Mouse (Mus musculus) MEL (cell line): Measurements from ENCODE around the gene Pde4b. TPM values are rescaled to one million over a fixed set of nuclear protein-coding genes. Genes with fewer than 3 reads are reported as not detected.
A peak's percentile ranks its signal among the peaks of the same experiment; 100 is the strongest.

Experiments
- DNase-seq: peaks from one replicate; pipeline ENCODE4 v3.0.0; 2011; ENCODE audit warnings: low read depth, low spot score
- H3K27ac ChIP-seq: 2 replicates; pipeline ENCODE4 v1.5.1; 2012; ENCODE audit warnings: low read depth, mild to moderate bottlenecking, control low read depth, low read length, moderate library complexity; ENCODE audit not compliant: control insufficient read depth
- H3K27me3 ChIP-seq, 2 experiments: fragments of 150-350 bp in 1 of 2; sonication (generic) in 1 of 2; 2 replicates each; pipeline ENCODE4 v1.6.1; 2012; ENCODE audit warnings: low read length in 2 of 2, mild to moderate bottlenecking in 2 of 2, improper control_type of control experiment in 1 of 2, moderate library complexity in 1 of 2; ENCODE audit not compliant: insufficient read depth in 2 of 2, control insufficient read depth in 1 of 2
- H3K36me3 ChIP-seq, 2 experiments: 2 replicates each; pipeline ENCODE4 v1.6.1; 2012 to 2014; ENCODE audit warnings: low read length in 2 of 2, improper control_type of control experiment in 1 of 2, inconsistent platforms in 1 of 2, mild to moderate bottlenecking in 1 of 2; ENCODE audit not compliant: insufficient read depth in 2 of 2, control insufficient read depth in 1 of 2
- H3K4me1 ChIP-seq, 2 experiments: fragments of 150-350 bp in 1 of 2; sonication (generic) in 1 of 2; 2 replicates each; pipeline ENCODE4 v1.6.1; 2012; ENCODE audit warnings: low read length in 2 of 2, improper control_type of control experiment in 1 of 2, mild to moderate bottlenecking in 1 of 2; ENCODE audit not compliant: insufficient read depth in 2 of 2, control insufficient read depth in 1 of 2
- H3K4me3 ChIP-seq, 2 experiments: fragments of 150-350 bp in 1 of 2; sonication (generic) in 1 of 2; 2 replicates each; pipeline ENCODE4 v1.5.1; 2012; ENCODE audit warnings: low read depth in 2 of 2, low read length in 2 of 2, mild to moderate bottlenecking in 2 of 2, moderate library complexity in 2 of 2, control low read depth in 1 of 2, improper control_type of control experiment in 1 of 2; ENCODE audit not compliant: control insufficient read depth in 1 of 2, insufficient read depth in 1 of 2
- H3K79me2 ChIP-seq: 2 replicates; pipeline ENCODE4 v1.6.1; 2012; ENCODE audit warnings: mild to moderate bottlenecking, low read length, moderate library complexity; ENCODE audit not compliant: control insufficient read depth, poor library complexity, insufficient read depth
- H3K9ac ChIP-seq: 2 replicates; pipeline ENCODE4 v1.6.1; 2012; ENCODE audit warnings: low read depth, mild to moderate bottlenecking, control low read depth, low read length, moderate library complexity; ENCODE audit not compliant: control insufficient read depth, poor library complexity, severe bottlenecking
- H3K9me3 ChIP-seq: fragments of 150-350 bp; sonication (generic); replicated peaks from 2 replicates; pipeline ENCODE4 v1.6.1; 2012; ENCODE audit warnings: mild to moderate bottlenecking, low read length, improper control_type of control experiment, moderate library complexity; ENCODE audit not compliant: insufficient read depth
- BHLHE40 ChIP-seq: IDR thresholded peaks from 2 replicates; pipeline ENCODE4 v1.6.1; 2012; ENCODE audit warnings: low read depth, mild to moderate bottlenecking, inconsistent platforms, low read length, improper control_type of control experiment, borderline replicate concordance
- E2F4 ChIP-seq: IDR thresholded peaks from 2 replicates; pipeline ENCODE4 v1.6.1; 2011; ENCODE audit warnings: low read depth, low read length, improper control_type of control experiment, borderline replicate concordance
- EP300 ChIP-seq, 2 experiments: IDR thresholded peaks; 2 replicates each; pipeline ENCODE4 v1.6.1; 2011; ENCODE audit warnings: improper control_type of control experiment in 2 of 2, low read length in 2 of 2, low read depth in 1 of 2, mild to moderate bottlenecking in 1 of 2
- ETS1 ChIP-seq: IDR thresholded peaks from 2 replicates; pipeline ENCODE4 v1.6.1; 2012; ENCODE audit warnings: low read depth, mild to moderate bottlenecking, inconsistent platforms, low read length, improper control_type of control experiment, moderate library complexity
- GABPA ChIP-seq: IDR thresholded peaks from 2 replicates; pipeline ENCODE4 v1.6.1; 2012; ENCODE audit warnings: low read depth, mild to moderate bottlenecking, inconsistent platforms, low read length, improper control_type of control experiment, moderate library complexity
- GATA1 ChIP-seq: IDR thresholded peaks from 2 replicates; pipeline ENCODE4 v1.6.1; 2011; ENCODE audit warnings: low read depth, low read length, improper control_type of control experiment
- HCFC1 ChIP-seq: IDR thresholded peaks from 2 replicates; pipeline ENCODE4 v1.6.1; 2012; ENCODE audit warnings: low read depth, mild to moderate bottlenecking, inconsistent platforms, low read length, improper control_type of control experiment, moderate library complexity
- KAT2A ChIP-seq: conservative IDR thresholded peaks from 2 replicates; pipeline ENCODE4 v1.6.1; 2012; ENCODE audit warnings: low read depth, low read length, improper control_type of control experiment, inconsistent platforms
- MAX ChIP-seq: IDR thresholded peaks from 2 replicates; pipeline ENCODE4 v1.6.1; 2011; ENCODE audit warnings: low read length, improper control_type of control experiment
- MEF2A ChIP-seq: IDR thresholded peaks from 2 replicates; pipeline ENCODE4 v1.6.1; 2014; ENCODE audit warnings: low read depth, mild to moderate bottlenecking, inconsistent platforms, low read length, improper control_type of control experiment; ENCODE audit not compliant: poor library complexity, insufficient replicate concordance, severe bottlenecking; ENCODE audit errors: extremely low read depth
- MXI1 ChIP-seq: IDR thresholded peaks from 2 replicates; pipeline ENCODE4 v1.6.1; 2011; ENCODE audit warnings: mild to moderate bottlenecking, low read depth, low read length, improper control_type of control experiment
- MYB ChIP-seq: IDR thresholded peaks from 2 replicates; pipeline ENCODE4 v1.6.1; 2011; ENCODE audit warnings: mild to moderate bottlenecking, low read depth, low read length, improper control_type of control experiment
- NELFE ChIP-seq: IDR thresholded peaks from 2 replicates; pipeline ENCODE4 v1.6.1; 2011; ENCODE audit warnings: low read depth, low read length, improper control_type of control experiment
- NRF1 ChIP-seq: IDR thresholded peaks from 2 replicates; pipeline ENCODE4 v1.6.1; 2014; ENCODE audit warnings: low read depth, mild to moderate bottlenecking, inconsistent platforms, low read length, improper control_type of control experiment, moderate library complexity; ENCODE audit not compliant: poor library complexity, insufficient read depth, severe bottlenecking
- POLR2A ChIP-seq, 2 experiments: IDR thresholded peaks; 2 replicates each; pipeline ENCODE4 v1.6.1; 2011 to 2012; ENCODE audit warnings: low read length in 2 of 2, mild to moderate bottlenecking in 2 of 2, control low read depth in 1 of 2, improper control_type of control experiment in 1 of 2, low read depth in 1 of 2, moderate library complexity in 1 of 2; ENCODE audit not compliant: control insufficient read depth in 1 of 2, insufficient read depth in 1 of 2, poor library complexity in 1 of 2
- POLR2AphosphoS2 ChIP-seq: IDR thresholded peaks from 2 replicates; pipeline ENCODE4 v1.6.1; 2011; ENCODE audit warnings: low read length, improper control_type of control experiment
- RCOR1 ChIP-seq: IDR thresholded peaks from 2 replicates; pipeline ENCODE4 v1.6.1; 2012; ENCODE audit warnings: low read depth, mild to moderate bottlenecking, inconsistent platforms, low read length, improper control_type of control experiment
- SMC3 ChIP-seq: IDR thresholded peaks from 2 replicates; pipeline ENCODE4 v1.6.1; 2011; ENCODE audit warnings: low read depth, low read length, improper control_type of control experiment
- TBP ChIP-seq: IDR thresholded peaks from 2 replicates; pipeline ENCODE4 v1.8.0; 2011; ENCODE audit warnings: low read depth, low read length, improper control_type of control experiment
- UBTF ChIP-seq: IDR thresholded peaks from 2 replicates; pipeline ENCODE4 v1.6.1; 2012; ENCODE audit warnings: low read depth, mild to moderate bottlenecking, inconsistent platforms, low read length, improper control_type of control experiment, moderate library complexity, borderline replicate concordance; ENCODE audit not compliant: insufficient read depth
- USF2 ChIP-seq, 2 experiments: IDR thresholded peaks; 2 replicates each; pipeline ENCODE4 v1.6.1; 2011 to 2012; ENCODE audit warnings: improper control_type of control experiment in 2 of 2, low read length in 2 of 2, borderline replicate concordance in 1 of 2, inconsistent platforms in 1 of 2, low read depth in 1 of 2, mild to moderate bottlenecking in 1 of 2; ENCODE audit not compliant: insufficient read depth in 1 of 2
- ZC3H11A ChIP-seq: IDR thresholded peaks from 2 replicates; pipeline ENCODE4 v1.6.1; 2012; ENCODE audit warnings: low read depth, mild to moderate bottlenecking, inconsistent platforms, low read length, improper control_type of control experiment
- ZMIZ1 ChIP-seq: IDR thresholded peaks from 2 replicates; pipeline ENCODE4 v1.6.1; 2012; ENCODE audit warnings: low read depth, mild to moderate bottlenecking, inconsistent platforms, low read length, improper control_type of control experiment, moderate library complexity
- ZNF384 ChIP-seq: IDR thresholded peaks from 2 replicates; pipeline ENCODE4 v1.6.1; 2012; ENCODE audit warnings: low read depth, mild to moderate bottlenecking, inconsistent platforms, low read length, improper control_type of control experiment
- polyA plus RNA-seq, 2 experiments: library from polyadenylated mRNA; stranded (reverse) in 1 of 2; unstranded in 1 of 2; fragments of >175 nt in 1 of 2; fragments of >200 nt in 1 of 2; gene quantifications; 2 replicates each; pipeline versions ENCODE4 v1.2.1 to v1.2.4; 2012; ENCODE audit warnings: low replicate concordance in 2 of 2, low read depth in 1 of 2; ENCODE audit not compliant: insufficient read length in 2 of 2, insufficient read depth in 1 of 2, missing spikeins in 1 of 2
- total RNA-seq: library from RNA; depleted of rRNA; stranded (reverse); fragments of 300-350 nt; gene quantifications from 2 replicates; pipeline ENCODE4 v1.2.3, GENCODE M21; 2012

Gene Pde4b
- total and polyA plus RNA-seq, 3 experiments, result 2.7 to 6.0 TPM; not detected in 1

GRCm38 (mm10) chr4:102647056-102647455, 559.7 kb downstream of the Pde4b start:
- peak; percentile 47 for TF ChIP-seq MYB
- no peak for TF ChIP-seq POLR2A (IDR thresholded peaks at IDR 0.05; ENCODE audit: control insufficient read depth in 1 of 2, insufficient read depth in 1 of 2, low read depth in 1 of 2, low read length in 2 of 2, poor library complexity in 1 of 2)
- peak; percentile 65 to 81 for TF ChIP-seq EP300 (IDR thresholded peaks at IDR 0.05; ENCODE audit: low read depth in 1 of 2, low read length in 2 of 2)
- no peak for TF ChIP-seq MXI1
- peak; percentile 21; the same call in 1 of the 2 replicates for TF ChIP-seq ETS1
- no peak for TF ChIP-seq E2F4
- peak; percentile 73 for TF ChIP-seq GATA1
- TF ChIP-seq USF2 (IDR thresholded peaks at IDR 0.05; ENCODE audit: borderline replicate concordance in 1 of 2, insufficient read depth in 1 of 2, low read depth in 1 of 2, low read length in 2 of 2), result no peak
- TF ChIP-seq RCOR1, result peak; percentile 44; the same call in 1 of the 2 replicates
- peak; percentile 67; the same call in 1 of the 2 replicates for TF ChIP-seq ZNF384
- 0 out of 2 replicates have a peak, but pooled peaks have one; percentile 16 for TF ChIP-seq TBP
- no peak overlapping the region for H3K9ac ChIP-seq
- peaks cover 0 to 7% of the 10 kb centered on the region in 2 experiments; a peak in 2 of 4 replicates for H3K36me3 ChIP-seq
- H3K27me3 ChIP-seq, result no peaks in the 10 kb centered on the region
- no peak overlapping the region for H3K4me3 ChIP-seq
- peak; percentile 53 for DNase-seq
- H3K27ac ChIP-seq, result no peak overlapping the region; the same call in 1 of the 2 replicates
- H3K79me2 ChIP-seq, result no peaks in the 10 kb centered on the region
- H3K4me1 ChIP-seq, result peaks cover 8 to 18% of the 10 kb centered on the region in 2 experiments; a peak in 3 of 4 replicates
- H3K9me3 ChIP-seq, result no peaks in the 10 kb centered on the region

GRCm38 (mm10) chr4:102655331-102655730, 568.0 kb downstream of the Pde4b start:
- no peak for TF ChIP-seq POLR2AphosphoS2
- DNase-seq, result no peak
- H3K9me3 ChIP-seq, result no peaks in the 10 kb centered on the region
- H3K9ac ChIP-seq, result no peak overlapping the region
- no peak overlapping the region for H3K4me3 ChIP-seq
- peaks cover 0 to 2% of the 10 kb centered on the region in 2 experiments; a peak in 1 of 4 replicates for H3K36me3 ChIP-seq
- no peaks in the 10 kb centered on the region for H3K79me2 ChIP-seq
- peaks cover 0 to 3% of the 10 kb centered on the region in 2 experiments; a peak in 1 of 4 replicates for H3K27me3 ChIP-seq
- no peak overlapping the region for H3K27ac ChIP-seq
- peaks cover 0 to 5% of the 10 kb centered on the region in 2 experiments; a peak in 1 of 4 replicates for H3K4me1 ChIP-seq

GRCm38 (mm10) chr4:102656494-102657036, 569.2 kb downstream of the Pde4b start:
- Histone ChIP-seq H3K27me3 (peaks cover 0 to 3% of the 10 kb centered on the region in 2 experiments; a peak in 1 of 4 replicates), H3K4me1 (peaks cover 0 to 5% of the 10 kb centered on the region in 2 experiments; a peak in 1 of 4 replicates), H3K36me3 (peaks cover 0 to 2% of the 10 kb centered on the region in 2 experiments; a peak in 1 of 4 replicates), H3K4me3 (peak overlapping the region in 1 of 2 experiments; percentile 23; a peak in 1 of 4 replicates), H3K9me3 (no peaks in the 10 kb centered on the region), H3K27ac (no peak overlapping the region), H3K9ac (no peak overlapping the region), H3K79me2 (no peaks in the 10 kb centered on the region)
- peak; percentile 82 for DNase-seq
- TF ChIP-seq MXI1, result no peak
- TF ChIP-seq HCFC1, result no peak
- no peak for TF ChIP-seq UBTF
- TF ChIP-seq NELFE, result no peak
- TF ChIP-seq MYB, result no peak
- TF ChIP-seq ZC3H11A, result peak; percentile 99
- TF ChIP-seq KAT2A, result no peak
- TF ChIP-seq MAX, result no peak
- TF ChIP-seq GABPA, result no peak
- no peak for TF ChIP-seq NRF1
- no peak for TF ChIP-seq E2F4
- no peak for TF ChIP-seq ZMIZ1
- TF ChIP-seq SMC3, result peak; percentile 99
- no peak for TF ChIP-seq BHLHE40
- no peak for TF ChIP-seq GATA1
- TF ChIP-seq MEF2A, result no peak
